Mouse (Mus musculus) liver, embryonic 11.5 days (tissue): ENCODE data around the gene Chdh. TPM values are rescaled to one million over a fixed set of nuclear protein-coding genes. Genes with fewer than 3 reads are reported as not detected.

Experiments
- ATAC-seq: fragments of 200-750 bp; cut with Nextera tagmentation; replicated peaks from 2 replicates; pipeline ENCODE4 v1.8.0; 2017; ENCODE audit warnings: moderate number of reproducible peaks, mild to moderate bottlenecking, moderate TSS enrichment, moderate library complexity; ENCODE audit not compliant: low FRiP score
- DNase-seq: peaks from one replicate; pipeline ENCODE4 v3.0.0-alpha.2; 2017; ENCODE audit warnings: low spot score
- H3K27ac ChIP-seq: fragments of 300-500 bp; sonication (generic); 2 replicates; pipeline ENCODE4 v1.5.1; 2014; ENCODE audit warnings: mild to moderate bottlenecking, low read depth, low read length, control low read depth
- H3K27me3 ChIP-seq: fragments of 300-500 bp; sonication (generic); replicated peaks from 2 replicates; pipeline ENCODE4 v1.6.1; 2014; ENCODE audit warnings: low read length, mixed read lengths; ENCODE audit not compliant: control insufficient read depth, insufficient read depth
- H3K36me3 ChIP-seq: fragments of 300-500 bp; sonication (generic); 2 replicates; pipeline ENCODE4 v1.6.1; 2014; ENCODE audit warnings: mild to moderate bottlenecking, low read length, moderate library complexity, mixed read lengths; ENCODE audit not compliant: control insufficient read depth, insufficient read depth
- H3K4me1 ChIP-seq: fragments of 300-500 bp; sonication (generic); replicated peaks from 2 replicates; pipeline ENCODE4 v1.6.1; 2014; ENCODE audit warnings: low read length, mixed read lengths; ENCODE audit not compliant: control insufficient read depth, insufficient read depth
- H3K4me2 ChIP-seq: fragments of 300-500 bp; sonication (generic); 2 replicates; pipeline ENCODE4 v1.6.1; 2014; ENCODE audit warnings: mild to moderate bottlenecking, control low read depth, moderate library complexity
- H3K4me3 ChIP-seq: fragments of 300-500 bp; sonication (generic); 2 replicates; pipeline ENCODE4 v1.5.1; 2014; ENCODE audit warnings: low read depth, low read length, control low read depth
- H3K9ac ChIP-seq: fragments of 300-500 bp; sonication (generic); 2 replicates; pipeline ENCODE4 v1.6.1; 2014; ENCODE audit warnings: low read depth, low read length, control low read depth
- H3K9me3 ChIP-seq: fragments of 300-500 bp; sonication (generic); 2 replicates; pipeline ENCODE4 v1.6.1; 2016; ENCODE audit warnings: low read length, inconsistent platforms, mixed read lengths; ENCODE audit not compliant: control insufficient read depth
- WGBS: fragments of 180-500 bp; shearing (Covaris S2); extraction: QIAGEN DNeasy Blood & Tissue Kit; methylation state at CpG from one replicate; pipeline ENCODE4 v1.1.7; 2014; 5-methylcytosine and 5-hydroxymethylcytosine counted together
- polyA plus RNA-seq: library from polyadenylated mRNA; unstranded; fragments of >200 nt; fragmentation: Nextera tagmentation; extraction: Ambion mirVana; gene quantifications from 2 replicates; pipeline ENCODE4 v1.2.1, GENCODE M21; 2014

Chdh gene
- polyA plus RNA-seq, 1 experiment from 2014 or later = 0.15 TPM

GRCm38 (mm10) chr14:30039413-30039812 is 30.6 kb downstream of the Chdh start:
- Histone ChIP-seq H3K4me1 (no peaks in the 10 kb centered on the region), H3K36me3 (no peaks in the 10 kb centered on the region)

GRCm38 (mm10) chr14:30041836-30042235 is 33.0 kb downstream of the Chdh start:
- Histone ChIP-seq H3K4me3 (no peak overlapping the region), H3K9ac (no peak overlapping the region), H3K4me2 (no peak overlapping the region), H3K4me1 (no peaks in the 10 kb centered on the region), H3K27me3 (no peaks in the 10 kb centered on the region), H3K27ac (no peak overlapping the region), H3K36me3 (no peaks in the 10 kb centered on the region), H3K9me3 (no peaks in the 10 kb centered on the region)
- DNase-seq (no peak), ATAC-seq (no peak)
- 80% methylated on average over 9 of the region's 9 CpGs for WGBS

More at GRCm38 (mm10) chr14:30039413-30039812, 30.6 kb downstream of the Chdh start:
- DNase-seq (no peak), ATAC-seq (no peak)
- no peak overlapping the region for H3K4me2 ChIP-seq
- no peak overlapping the region for H3K27ac ChIP-seq
- no peaks in the 10 kb centered on the region for H3K9me3 ChIP-seq
- no peak overlapping the region for H3K4me3 ChIP-seq
- 60% methylated on average over 4 of the region's 4 CpGs for WGBS
- H3K9ac ChIP-seq = no peak overlapping the region
- no peaks in the 10 kb centered on the region for H3K27me3 ChIP-seq

GRCm38 (mm10) chr14:30043356-30043940 is 34.6 kb downstream of the Chdh start:
- Histone ChIP-seq H3K27ac (no peak overlapping the region), H3K27me3 (no peaks in the 10 kb centered on the region), H3K9ac (no peak overlapping the region), H3K36me3 (no peaks in the 10 kb centered on the region), H3K4me1 (no peaks in the 10 kb centered on the region), H3K4me3 (no peak overlapping the region), H3K4me2 (no peak overlapping the region), H3K9me3 (no peaks in the 10 kb centered on the region)
- 77% methylated on average over 7 of the region's 7 CpGs for WGBS
- DNase-seq (no peak), ATAC-seq (no peak)

- Histone ChIP-seq H3K27me3 (no peaks in the 10 kb centered on the region), H3K9ac (no peak overlapping the region), H3K4me2 (no peak overlapping the region), H3K4me1 (no peaks in the 10 kb centered on the region), H3K4me3 (no peak overlapping the region), H3K27ac (no peak overlapping the region), H3K9me3 (no peaks in the 10 kb centered on the region), H3K36me3 (no peaks in the 10 kb centered on the region)
- 85% methylated on average over 10 of the region's 10 CpGs for WGBS
- DNase-seq = no peak
- ATAC-seq = no peak
Measured at GRCm38 (mm10) chr14:30045239-30045638, 36.4 kb downstream of the Chdh start.

- H3K9ac ChIP-seq = no peak overlapping the region
- WGBS = 65% methylated on average over 8 of the region's 8 CpGs
- H3K36me3 ChIP-seq = no peaks in the 10 kb centered on the region
- no peak overlapping the region for H3K4me3 ChIP-seq
- no peaks in the 10 kb centered on the region for H3K9me3 ChIP-seq
- H3K4me1 ChIP-seq = no peaks in the 10 kb centered on the region
- no peak overlapping the region for H3K4me2 ChIP-seq
- no peaks in the 10 kb centered on the region for H3K27me3 ChIP-seq
- ATAC-seq (no peak), DNase-seq (no peak)
- no peak overlapping the region for H3K27ac ChIP-seq
Measured at GRCm38 (mm10) chr14:30045704-30046220, 36.9 kb downstream of the Chdh start.

- H3K4me3 ChIP-seq = no peak overlapping the region
- H3K27me3 ChIP-seq = no peaks in the 10 kb centered on the region
- H3K4me2 ChIP-seq = no peak overlapping the region
- no peaks in the 10 kb centered on the region for H3K9me3 ChIP-seq
- H3K27ac ChIP-seq = no peak overlapping the region
- no peaks in the 10 kb centered on the region for H3K4me1 ChIP-seq
- no peak overlapping the region for H3K9ac ChIP-seq
- H3K36me3 ChIP-seq = no peaks in the 10 kb centered on the region
- ATAC-seq = no peak
- no peak for DNase-seq
- 87% methylated on average over 4 of the region's 4 CpGs for WGBS
Measured at GRCm38 (mm10) chr14:30046976-30047375, 38.2 kb downstream of the Chdh start.

- H3K9me3 ChIP-seq = no peaks in the 10 kb centered on the region
- ATAC-seq = no peak
- WGBS = 85% methylated on average over 3 of the region's 3 CpGs
Measured at GRCm38 (mm10) chr14:30048049-30048448, 39.2 kb downstream of the Chdh start.

GRCm38 (mm10) chr14:30050280-30050679 is 41.5 kb downstream of the Chdh start:
- no peak for DNase-seq
- Histone ChIP-seq H3K4me3 (no peak overlapping the region), H3K4me1 (no peaks in the 10 kb centered on the region), H3K9ac (no peak overlapping the region), H3K4me2 (no peak overlapping the region), H3K27ac (no peak overlapping the region), H3K27me3 (no peaks in the 10 kb centered on the region), H3K9me3 (no peaks in the 10 kb centered on the region), H3K36me3 (no peaks in the 10 kb centered on the region)
- no peak for ATAC-seq
- 87% methylated on average over 8 of the region's 8 CpGs for WGBS

More at GRCm38 (mm10) chr14:30048049-30048448, 39.2 kb downstream of the Chdh start:
- Histone ChIP-seq H3K4me2 (no peak overlapping the region), H3K4me3 (no peak overlapping the region), H3K27ac (no peak overlapping the region), H3K4me1 (no peaks in the 10 kb centered on the region), H3K36me3 (no peaks in the 10 kb centered on the region), H3K27me3 (no peaks in the 10 kb centered on the region), H3K9ac (no peak overlapping the region)
- DNase-seq = no peak

GRCm38 (mm10) chr14:30054922-30055321 is 46.1 kb downstream of the Chdh start:
- H3K27ac ChIP-seq = no peak overlapping the region
- no peak overlapping the region for H3K4me2 ChIP-seq
- WGBS = 63% methylated on average over 7 of the region's 7 CpGs
- no peaks in the 10 kb centered on the region for H3K9me3 ChIP-seq
- no peaks in the 10 kb centered on the region for H3K36me3 ChIP-seq
- no peak for DNase-seq
- H3K27me3 ChIP-seq = no peaks in the 10 kb centered on the region
- no peak overlapping the region for H3K9ac ChIP-seq
- H3K4me3 ChIP-seq = no peak overlapping the region
- H3K4me1 ChIP-seq = no peaks in the 10 kb centered on the region
- ATAC-seq = no peak
